Mouse (Mus musculus): ENCODE measurements around the gene Fam90a1a.
"Not testable (repeated sequence)": the region's sequence is repeated elsewhere in the genome, so short reads cannot be mapped to it uniquely, and the experiment has no call there.

Fam90a1a gene

DNA sequence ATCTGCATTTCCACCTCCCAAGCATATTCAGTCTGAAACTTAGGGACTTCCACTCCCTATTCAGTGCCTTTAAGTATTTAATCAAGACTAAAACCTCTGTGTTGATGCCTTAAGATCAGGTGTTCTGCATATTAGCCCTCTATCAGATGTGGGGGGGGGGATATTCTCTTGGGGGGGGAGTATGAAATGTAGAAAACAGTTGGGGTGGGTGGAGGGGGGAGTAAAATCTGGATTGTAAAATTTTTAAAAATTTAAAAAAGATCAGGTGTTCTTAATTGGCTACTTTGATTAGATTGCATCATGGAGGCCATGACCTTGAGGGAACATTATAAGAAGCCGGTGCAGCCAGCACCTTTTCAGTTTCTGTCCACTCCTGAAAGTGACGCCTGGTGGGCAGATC lies at the start of gene Fam90a1a:
Fam90a1a (plus strand) TSS at position 301 of the 400 bp plus-strand sequence.
- in situ Hi-C loops (cut with MboI, MseI) = no loop called here

DNA sequence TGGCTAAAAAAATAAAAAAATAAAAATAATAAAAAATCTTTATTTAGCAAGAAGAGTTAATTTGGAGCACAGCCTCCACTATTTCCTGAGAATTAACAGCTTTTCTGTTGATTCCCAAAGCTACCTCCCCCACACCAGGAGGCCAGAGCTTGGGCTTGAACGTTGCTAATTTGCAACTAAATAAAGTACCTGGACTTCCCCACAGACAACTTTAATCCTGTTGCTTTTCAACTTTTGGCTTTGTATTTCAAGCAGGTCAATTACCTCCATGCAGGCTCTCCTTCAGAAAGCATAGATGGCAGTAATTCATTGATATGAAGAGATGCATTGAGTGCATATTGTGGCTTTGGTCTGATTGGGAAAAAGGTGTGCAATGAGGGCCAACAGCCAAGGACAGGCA lies 46.6 kb upstream of the Fam90a1a start:
- in situ Hi-C loops (cut with MboI, MseI) = no loop called here

- in situ Hi-C loops (cut with MboI, MseI) = no loop called here
Measured at GRCm38 (mm10) chr8:21912554-21912953, 46.0 kb upstream of the Fam90a1a start.

GRCm38 (mm10) chr8:21915625-21916024 lies 42.9 kb upstream of the Fam90a1a start:
- in situ Hi-C loops (cut with MboI, MseI) = no loop called here

- in situ Hi-C loops (cut with MboI, MseI) = not testable (repeated sequence)
Measured at GRCm38 (mm10) chr8:21930754-21931153, 27.8 kb upstream of the Fam90a1a start.

DNA sequence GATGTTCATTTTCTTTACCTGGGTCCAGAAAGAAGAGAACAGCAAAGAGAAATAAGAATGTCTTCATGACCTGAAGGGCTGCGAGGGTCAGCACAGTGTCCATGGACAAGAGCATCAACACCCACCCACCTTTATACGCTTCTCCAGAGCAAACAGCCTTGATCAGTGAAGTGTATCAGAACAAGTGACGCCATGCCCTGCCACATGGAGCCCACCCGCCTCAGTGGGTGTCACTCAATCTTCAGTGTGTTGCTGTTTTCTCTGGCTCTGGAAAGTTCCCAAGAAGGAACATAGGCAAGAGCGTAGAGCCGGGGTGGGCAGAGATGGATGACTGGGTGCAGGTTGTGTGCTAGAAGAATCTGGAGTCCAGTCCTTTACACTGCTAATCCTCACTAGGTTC lies 25.9 kb upstream of the Fam90a1a start, which contains the start of gene Defb15:
Defb15 (minus strand) TSS at position 101 of the 400 bp plus-strand sequence.
- in situ Hi-C loops (cut with MboI, MseI) = no loop called here

DNA sequence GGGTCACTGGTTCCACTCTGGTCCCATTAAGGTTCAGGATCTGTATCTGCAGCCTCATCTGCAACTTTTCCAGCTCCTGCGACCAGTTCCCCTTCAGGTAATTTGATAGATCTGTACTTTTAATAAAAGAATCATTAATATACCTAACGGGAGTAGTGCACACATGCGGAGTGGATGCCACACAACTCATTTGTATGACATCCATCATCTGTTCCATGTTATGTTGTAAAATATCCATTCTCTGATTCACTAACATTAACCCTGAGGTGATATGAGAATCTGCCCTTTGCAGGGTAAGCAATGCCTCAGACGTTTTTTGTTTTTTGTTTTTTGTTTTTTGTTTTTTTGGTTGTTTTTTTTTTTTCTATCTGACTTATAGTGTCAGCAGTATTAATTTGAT lies 20.5 kb upstream of the Fam90a1a start, which contains the start of gene Defb35:
Defb35 (plus strand) TSS at position 301 of the 400 bp plus-strand sequence.
- in situ Hi-C loops (cut with MboI, MseI) = not testable (repeated sequence)

- in situ Hi-C loops (cut with MboI, MseI) = no loop called here
Measured at GRCm38 (mm10) chr8:21946462-21946861, 12.1 kb upstream of the Fam90a1a start, which contains the start of gene Defb13. Gene Defb13, plus strand, starts transcription at chr8:21946762.

GRCm38 (mm10) chr8:21947311-21948017 lies 11.1 kb upstream of the Fam90a1a start:
- in situ Hi-C loops (cut with MboI, MseI) = no loop called here

- in situ Hi-C loops (cut with MboI, MseI) = no loop called here
Measured at GRCm38 (mm10) chr8:21955321-21955720, 3.2 kb upstream of the Fam90a1a start.

- in situ Hi-C loops (cut with MboI, MseI) = no loop called here
Measured at GRCm38 (mm10) chr8:21956336-21956735, 2.2 kb upstream of the Fam90a1a start.

DNA sequence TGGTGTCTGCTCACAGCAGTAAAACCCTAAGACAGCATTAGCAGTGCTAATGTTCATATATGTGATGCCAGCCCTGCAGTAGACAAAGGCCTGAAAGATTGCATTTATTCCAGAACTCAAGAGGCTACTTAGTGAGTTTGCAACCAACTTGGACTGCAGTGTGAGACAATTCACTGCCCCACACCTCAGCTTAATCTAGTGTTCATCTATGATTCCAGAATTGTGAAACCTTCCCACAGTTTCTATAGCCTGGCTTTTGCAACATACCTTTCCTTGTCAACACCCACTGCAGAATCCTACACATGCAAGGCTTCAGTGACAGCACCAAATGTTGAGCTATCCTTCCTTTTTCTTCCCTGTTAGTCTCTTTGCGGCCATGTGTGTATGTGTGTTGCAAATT lies 8.1 kb downstream of the Fam90a1a start:
- in situ Hi-C loops (cut with MboI, MseI) = no loop called here

DNA sequence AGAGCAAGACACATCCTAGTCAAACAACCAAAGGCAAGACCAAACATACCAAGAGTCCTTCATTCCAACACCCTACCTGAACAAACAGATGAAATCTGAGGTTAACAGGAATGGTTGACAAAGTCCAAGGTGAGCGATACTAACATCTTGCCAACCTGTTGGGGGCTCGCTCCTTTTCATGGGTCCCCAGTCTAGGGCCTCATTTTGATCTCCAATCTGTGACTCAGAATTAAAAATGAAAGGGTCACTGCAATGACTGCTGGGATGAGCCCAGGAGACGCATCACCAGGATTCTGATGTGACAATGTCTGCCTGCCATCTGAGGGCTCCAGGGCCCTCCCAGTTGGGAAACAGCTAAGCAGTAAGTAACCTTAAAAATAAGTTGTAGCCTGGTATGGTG lies 11.0 kb downstream of the Fam90a1a start, which contains the start of gene Ccdc70:
Ccdc70 (plus strand) TSS at position 301 of the 400 bp plus-strand sequence.
- in situ Hi-C loops (cut with MboI, MseI) = no loop called here

DNA sequence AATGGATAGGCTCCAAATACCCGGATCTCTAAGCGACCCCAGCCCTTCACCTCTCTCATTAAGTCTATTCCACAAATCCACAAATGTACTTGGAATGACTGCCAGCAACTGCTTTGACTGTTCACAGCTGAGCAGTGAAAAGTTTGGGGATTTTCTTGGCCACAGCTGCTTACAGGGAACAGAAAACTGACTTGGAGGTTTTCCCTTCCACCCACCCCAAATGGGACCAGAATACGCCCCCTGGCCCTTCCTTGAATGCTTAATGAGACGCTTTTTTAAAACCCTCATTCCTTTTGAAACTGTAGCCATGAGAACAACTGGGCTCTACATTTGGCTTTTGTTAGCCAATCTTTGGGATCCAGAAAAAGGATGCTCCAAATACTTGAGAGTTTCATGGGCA lies 19.7 kb downstream of the Fam90a1a start:
- in situ Hi-C loops (cut with MboI, MseI) = no loop called here

GRCm38 (mm10) chr8:21981664-21982337 lies 23.3 kb downstream of the Fam90a1a start:
- in situ Hi-C loops (cut with MboI, MseI) = no loop called here

GRCm38 (mm10) chr8:21992184-21992583 lies 33.7 kb downstream of the Fam90a1a start:
- in situ Hi-C loops (cut with MboI, MseI) = no loop called here

DNA sequence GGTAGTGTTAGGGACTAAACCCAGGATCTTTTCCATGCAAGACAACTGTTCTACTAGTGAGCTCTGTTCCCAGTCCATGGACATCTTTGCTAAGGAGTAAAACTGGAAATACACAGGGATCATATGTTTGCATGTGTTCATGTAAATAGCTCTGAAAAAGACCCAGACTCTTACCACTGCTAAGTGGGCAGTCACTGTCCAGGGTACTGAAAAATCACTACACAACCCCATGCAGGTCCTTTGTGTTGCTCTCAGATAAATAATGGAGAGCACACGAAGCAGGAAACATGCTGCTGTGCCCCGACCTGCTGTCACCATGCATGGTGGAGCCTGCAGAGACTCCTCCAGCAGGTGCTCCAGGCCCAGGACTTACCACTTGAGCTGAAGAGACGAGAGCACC lies 36.7 kb downstream of the Fam90a1a start:
- in situ Hi-C loops (cut with MboI, MseI) = no loop called here

GRCm38 (mm10) chr8:22004750-22005522 lies 46.4 kb downstream of the Fam90a1a start:
- in situ Hi-C loops (cut with MboI, MseI) = no loop called here

DNA sequence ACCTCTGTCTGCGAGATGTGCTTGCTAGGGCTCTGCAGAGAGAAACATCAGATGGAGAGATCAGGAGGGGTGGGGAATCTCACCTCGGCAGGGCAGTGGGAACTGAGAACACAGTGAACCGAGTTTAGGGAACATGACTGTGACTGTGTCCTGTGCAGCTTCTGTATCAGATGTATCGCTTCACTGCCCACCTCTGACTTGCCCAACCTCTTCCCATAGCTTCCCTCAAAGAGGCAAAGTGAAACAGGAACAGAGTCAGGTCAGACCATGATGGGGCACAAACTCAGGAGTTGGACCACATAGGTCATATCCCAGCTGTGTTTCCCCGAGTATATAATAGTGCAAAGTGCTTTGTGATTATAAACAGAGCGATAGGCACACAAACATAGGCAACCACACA lies 47.9 kb downstream of the Fam90a1a start:
- in situ Hi-C loops (cut with MboI, MseI) = no loop called here

DNA sequence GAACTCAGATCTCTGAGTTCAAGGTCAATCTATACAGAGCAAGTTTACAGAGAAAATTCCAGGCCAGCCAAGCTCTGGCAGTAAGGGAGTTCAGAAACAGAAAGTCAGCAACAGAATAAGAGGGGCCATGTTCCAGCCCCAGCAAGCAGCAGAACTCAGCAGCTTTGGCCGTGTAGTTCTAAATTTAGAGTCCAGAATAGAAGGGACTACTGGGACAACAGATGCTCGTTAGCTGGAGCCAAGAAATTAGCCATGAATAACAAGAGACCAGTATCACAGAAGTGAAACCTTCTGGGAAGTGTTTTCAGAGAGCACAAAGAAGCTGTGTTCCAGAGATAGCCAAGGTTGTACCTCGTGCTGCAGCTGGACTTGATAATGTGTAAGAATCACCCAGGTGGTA lies 50.9 kb downstream of the Fam90a1a start:
- in situ Hi-C loops (cut with MboI, MseI) = no loop called here

DNA sequence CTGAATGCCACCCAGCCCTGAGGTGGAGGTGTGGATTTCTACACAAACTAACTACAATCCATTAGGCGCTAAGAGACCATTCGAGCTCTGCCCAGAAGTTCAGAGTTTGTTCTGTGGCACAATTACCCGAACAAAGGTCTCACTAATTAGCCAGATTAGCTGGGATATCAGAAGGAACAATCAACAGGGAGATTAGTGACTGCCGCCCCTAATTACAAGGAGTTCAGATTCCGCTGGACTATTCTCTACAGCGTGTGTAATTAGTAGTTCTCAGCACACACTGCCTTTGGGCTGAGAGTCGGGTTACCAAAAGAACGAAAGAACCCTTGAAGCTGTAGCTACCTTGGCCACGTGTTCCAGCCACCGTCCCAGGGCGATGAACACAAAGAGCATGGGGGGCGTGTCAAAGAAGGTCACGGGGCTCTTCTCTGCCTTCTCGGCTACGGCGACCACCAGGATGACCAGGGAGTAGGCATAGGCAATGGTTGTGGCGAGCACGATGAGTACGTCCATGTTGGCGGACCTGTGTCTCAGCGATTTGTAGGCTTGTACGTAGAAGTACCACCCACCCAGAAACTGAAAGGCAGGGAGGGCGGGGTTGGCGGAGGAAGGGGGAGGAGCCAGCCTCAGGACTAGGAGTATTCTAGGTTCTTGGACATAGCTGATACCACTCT lies 54.7 kb downstream of the Fam90a1a start:
- in situ Hi-C loops (cut with MboI, MseI) = no loop called here

Measured in regulatory T cell (primary cell).